Mouse (Mus musculus) heart, embryonic 12.5 days (tissue): Measurements from ENCODE around the gene Hebp1. TPM values are rescaled to one million over a fixed set of nuclear protein-coding genes. Genes with fewer than 3 reads are reported as not detected.

Source experiments
- ATAC-seq: fragments of 200-750 bp; cut with Nextera tagmentation; 2 replicates; pipeline ENCODE4 v1.8.0; 2017; ENCODE audit warnings: moderate TSS enrichment, moderate library complexity; ENCODE audit not compliant: insufficient number of reproducible peaks, low FRiP score
- H3K27ac ChIP-seq: fragments of 300-500 bp; sonication (generic); 2 replicates; pipeline ENCODE4 v1.5.1; 2016; ENCODE audit warnings: mild to moderate bottlenecking, moderate library complexity; ENCODE audit not compliant: poor library complexity, severe bottlenecking
- H3K27me3 ChIP-seq: fragments of 300-500 bp; sonication (generic); replicated peaks from 2 replicates; pipeline ENCODE4 v1.6.1; 2016; ENCODE audit warnings: mild to moderate bottlenecking, moderate library complexity
- H3K36me3 ChIP-seq: fragments of 300-500 bp; sonication (generic); 2 replicates; pipeline ENCODE4 v1.6.1; 2016; ENCODE audit warnings: mild to moderate bottlenecking, moderate library complexity
- H3K4me1 ChIP-seq: fragments of 300-500 bp; sonication (generic); replicated peaks from 2 replicates; pipeline ENCODE4 v1.6.1; 2016; ENCODE audit warnings: mild to moderate bottlenecking
- H3K4me2 ChIP-seq: fragments of 300-500 bp; sonication (generic); 2 replicates; pipeline ENCODE4 v1.6.1; 2016; ENCODE audit warnings: mild to moderate bottlenecking, moderate library complexity
- H3K4me3 ChIP-seq: fragments of 300-500 bp; sonication (generic); 2 replicates; pipeline ENCODE4 v1.5.1; 2016; ENCODE audit warnings: mild to moderate bottlenecking
- H3K9ac ChIP-seq: fragments of 300-500 bp; sonication (generic); 2 replicates; pipeline ENCODE4 v1.6.1; 2016; ENCODE audit warnings: mild to moderate bottlenecking, moderate library complexity
- H3K9me3 ChIP-seq: fragments of 300-500 bp; sonication (generic); replicated peaks from 2 replicates; pipeline ENCODE4 v1.6.1; 2016; ENCODE audit warnings: mild to moderate bottlenecking, moderate library complexity
- WGBS: fragments of 180-500 bp; shearing (Covaris S2); methylation state at CpG from one replicate; pipeline ENCODE4 v1.1.7; 2016; 5-methylcytosine and 5-hydroxymethylcytosine counted together
- polyA plus RNA-seq: library from polyadenylated mRNA; unstranded; fragments of >200 nt; fragmentation: Nextera tagmentation; extraction: Ambion mirVana; gene quantifications from 2 replicates; pipeline ENCODE4 v1.2.1, GENCODE M21; 2016

The Hebp1 gene
- 14.8 and 16.0 TPM in 2 replicates for polyA plus RNA-seq

- H3K4me1 ChIP-seq = peaks cover 22% of the 10 kb centered on the region; the same call in 1 of the 2 replicates
Observed at GRCm38 (mm10) chr6:135197921-135198532, at the start of gene Hebp1, which contains the start of gene Fam234b. Gene Hebp1 (minus strand): TSS chr6:135198022. Gene Fam234b (plus strand): TSS chr6:135197977.

GRCm38 (mm10) chr6:135245586-135245985 is 47.8 kb upstream of the Hebp1 start:
- Histone ChIP-seq H3K4me3 (no peak overlapping the region), H3K9ac (no peak overlapping the region), H3K27me3 (0 out of 2 replicates have a peak, but pooled peaks cover 11% of the 10 kb centered on the region), H3K9me3 (no peaks in the 10 kb centered on the region), H3K27ac (no peak overlapping the region), H3K36me3 (no peaks in the 10 kb centered on the region), H3K4me2 (no peak overlapping the region), H3K4me1 (peaks cover 24% of the 10 kb centered on the region)
- WGBS = 68% methylated on average over 8 of the region's 8 CpGs
- no peak for ATAC-seq

More at GRCm38 (mm10) chr6:135197921-135198532, at the start of gene Hebp1, which contains the start of gene Fam234b:
- Histone ChIP-seq H3K4me2 (peak within 1 kb of the TSS; percentile 88), H3K4me3 (peak within 1 kb of the TSS; percentile 80), H3K27me3 (0 out of 2 replicates have a peak, but pooled peaks cover 5% of the 10 kb centered on the region), H3K9me3 (0 out of 2 replicates have a peak, but pooled peaks cover 4% of the 10 kb centered on the region), H3K36me3 (no peaks in the 10 kb centered on the region), H3K9ac (peak within 1 kb of the TSS; percentile 85), H3K27ac (0 out of 2 replicates have a peak within 1 kb of the TSS, but pooled peaks have one; percentile 5)
- under 1% methylated on average over 52 of the region's 52 CpGs for WGBS
- ATAC-seq = peak; percentile 88

GRCm38 (mm10) chr6:135240361-135240760 is 42.5 kb upstream of the Hebp1 start:
- no peaks in the 10 kb centered on the region for H3K9me3 ChIP-seq
- WGBS = 87% methylated on average over 8 of the region's 8 CpGs
- H3K4me2 ChIP-seq = no peak overlapping the region
- 0 out of 2 replicates have a peak, but pooled peaks cover 10% of the 10 kb centered on the region for H3K27me3 ChIP-seq
- no peak overlapping the region for H3K9ac ChIP-seq
- H3K36me3 ChIP-seq = no peaks in the 10 kb centered on the region
- ATAC-seq = no peak
- H3K4me3 ChIP-seq = no peak overlapping the region
- no peak overlapping the region for H3K27ac ChIP-seq
- peaks cover 32% of the 10 kb centered on the region for H3K4me1 ChIP-seq

GRCm38 (mm10) chr6:135238211-135238610 is 40.4 kb upstream of the Hebp1 start:
- 37% methylated on average over 4 of the region's 4 CpGs for WGBS
- no peaks in the 10 kb centered on the region for H3K9me3 ChIP-seq
- no peak for ATAC-seq
- no peak overlapping the region for H3K4me2 ChIP-seq
- peaks cover 32% of the 10 kb centered on the region for H3K4me1 ChIP-seq
- H3K27ac ChIP-seq = no peak overlapping the region
- no peak overlapping the region for H3K9ac ChIP-seq
- peaks cover 5% of the 10 kb centered on the region; the same call in 1 of the 2 replicates for H3K36me3 ChIP-seq
- peaks cover 3% of the 10 kb centered on the region; the same call in 1 of the 2 replicates for H3K27me3 ChIP-seq
- no peak overlapping the region for H3K4me3 ChIP-seq

- Histone ChIP-seq H3K27ac (no peak overlapping the region), H3K27me3 (peaks cover 3% of the 10 kb centered on the region; the same call in 1 of the 2 replicates), H3K9ac (no peak overlapping the region), H3K36me3 (peaks cover 7% of the 10 kb centered on the region; the same call in 1 of the 2 replicates), H3K9me3 (no peaks in the 10 kb centered on the region), H3K4me1 (peaks cover 32% of the 10 kb centered on the region), H3K4me2 (0 out of 2 replicates have a peak overlapping the region, but pooled peaks have one; percentile 8), H3K4me3 (no peak overlapping the region)
- 0 out of 2 replicates have a peak, but pooled peaks have one; percentile 41 for ATAC-seq
- WGBS = 42% methylated on average over 14 of the region's 14 CpGs
Observed at GRCm38 (mm10) chr6:135237326-135237725, 39.5 kb upstream of the Hebp1 start.

GRCm38 (mm10) chr6:135236576-135236975 is 38.8 kb upstream of the Hebp1 start:
- no peak overlapping the region for H3K4me3 ChIP-seq
- peaks cover 3% of the 10 kb centered on the region; the same call in 1 of the 2 replicates for H3K27me3 ChIP-seq
- no peak overlapping the region for H3K9ac ChIP-seq
- peaks cover 7% of the 10 kb centered on the region; the same call in 1 of the 2 replicates for H3K36me3 ChIP-seq
- H3K27ac ChIP-seq = no peak overlapping the region
- ATAC-seq = no peak
- 82% methylated on average over 3 of the region's 3 CpGs for WGBS
- H3K4me2 ChIP-seq = no peak overlapping the region
- no peaks in the 10 kb centered on the region for H3K9me3 ChIP-seq
- peaks cover 26% of the 10 kb centered on the region for H3K4me1 ChIP-seq

- H3K4me3 ChIP-seq = no peak overlapping the region
- ATAC-seq = no peak
- 88% methylated on average over 3 of the region's 3 CpGs for whole genome bisulfite sequencing
- H3K27ac ChIP-seq = no peak overlapping the region
- H3K4me2 ChIP-seq = no peak overlapping the region
- peaks cover 7% of the 10 kb centered on the region; the same call in 1 of the 2 replicates for H3K36me3 ChIP-seq
- H3K9ac ChIP-seq = no peak overlapping the region
- H3K27me3 ChIP-seq = peaks cover 5% of the 10 kb centered on the region; the same call in 1 of the 2 replicates
- H3K4me1 ChIP-seq = peaks cover 18% of the 10 kb centered on the region
- no peaks in the 10 kb centered on the region for H3K9me3 ChIP-seq
Observed at GRCm38 (mm10) chr6:135235742-135236141, 37.9 kb upstream of the Hebp1 start.

- WGBS = 70% methylated on average over 12 of the region's 12 CpGs
- Histone ChIP-seq H3K4me1 (peaks cover 22% of the 10 kb centered on the region), H3K9ac (no peak overlapping the region), H3K4me3 (no peak overlapping the region), H3K4me2 (no peak overlapping the region), H3K27ac (no peak overlapping the region), H3K9me3 (no peaks in the 10 kb centered on the region), H3K36me3 (peaks cover 7% of the 10 kb centered on the region; the same call in 1 of the 2 replicates), H3K27me3 (peaks cover 10% of the 10 kb centered on the region; the same call in 1 of the 2 replicates)
- ATAC-seq = no peak
Observed at GRCm38 (mm10) chr6:135232443-135233182, 34.8 kb upstream of the Hebp1 start.

- no peak overlapping the region for H3K27ac ChIP-seq
- H3K36me3 ChIP-seq = peaks cover 17% of the 10 kb centered on the region
- H3K27me3 ChIP-seq = peaks cover 19% of the 10 kb centered on the region
- no peak overlapping the region for H3K4me3 ChIP-seq
- no peak for ATAC-seq
- 89% methylated on average over 6 of the region's 6 CpGs for WGBS
- H3K9me3 ChIP-seq = no peaks in the 10 kb centered on the region
- 0 out of 2 replicates have a peak, but pooled peaks cover 10% of the 10 kb centered on the region for H3K4me1 ChIP-seq
- H3K4me2 ChIP-seq = no peak overlapping the region
- no peak overlapping the region for H3K9ac ChIP-seq
Observed at GRCm38 (mm10) chr6:135230586-135230985, 32.8 kb upstream of the Hebp1 start.

- H3K9me3 ChIP-seq = no peaks in the 10 kb centered on the region
- peaks cover 13% of the 10 kb centered on the region for H3K36me3 ChIP-seq
- H3K27ac ChIP-seq = no peak overlapping the region
- H3K4me3 ChIP-seq = no peak overlapping the region
- no peak for ATAC-seq
- no peak overlapping the region for H3K4me2 ChIP-seq
- H3K9ac ChIP-seq = no peak overlapping the region
- peaks cover 19% of the 10 kb centered on the region for H3K4me1 ChIP-seq
- H3K27me3 ChIP-seq = peaks cover 24% of the 10 kb centered on the region; the same call in 1 of the 2 replicates
- 43% methylated on average over 10 of the region's 10 CpGs for WGBS
Observed at GRCm38 (mm10) chr6:135228465-135228941, 30.7 kb upstream of the Hebp1 start.
